Mouse (Mus musculus) neutrophil, adult 5-6 weeks (primary cell): ENCODE results near the gene Sult4a1. TPM values are rescaled to one million over a fixed set of nuclear protein-coding genes. Genes with fewer than 3 reads are reported as not detected.
"Not testable (repeated sequence)": the region's sequence is repeated elsewhere in the genome, so short reads cannot be mapped to it uniquely, and the experiment has no call there.

Experiments used
- ATAC-seq: fragments of 151-379, 151-347 bp; 2 replicates; pipeline ENCODE4 v1.8.0; 2017; ENCODE audit warnings: mild to moderate bottlenecking, moderate TSS enrichment; ENCODE audit not compliant: insufficient number of reproducible peaks, poor library complexity, low FRiP score, severe bottlenecking; ENCODE audit errors: extremely low read depth
- total RNA-seq: library from RNA; stranded (forward); fragments of 200-1000 nt; gene quantifications from 2 replicates; pipeline ENCODE4 v1.2.3, GENCODE M21; 2017

The Sult4a1 gene
- total RNA-seq, 1 experiment from 2014 or later: not detected

DNA sequence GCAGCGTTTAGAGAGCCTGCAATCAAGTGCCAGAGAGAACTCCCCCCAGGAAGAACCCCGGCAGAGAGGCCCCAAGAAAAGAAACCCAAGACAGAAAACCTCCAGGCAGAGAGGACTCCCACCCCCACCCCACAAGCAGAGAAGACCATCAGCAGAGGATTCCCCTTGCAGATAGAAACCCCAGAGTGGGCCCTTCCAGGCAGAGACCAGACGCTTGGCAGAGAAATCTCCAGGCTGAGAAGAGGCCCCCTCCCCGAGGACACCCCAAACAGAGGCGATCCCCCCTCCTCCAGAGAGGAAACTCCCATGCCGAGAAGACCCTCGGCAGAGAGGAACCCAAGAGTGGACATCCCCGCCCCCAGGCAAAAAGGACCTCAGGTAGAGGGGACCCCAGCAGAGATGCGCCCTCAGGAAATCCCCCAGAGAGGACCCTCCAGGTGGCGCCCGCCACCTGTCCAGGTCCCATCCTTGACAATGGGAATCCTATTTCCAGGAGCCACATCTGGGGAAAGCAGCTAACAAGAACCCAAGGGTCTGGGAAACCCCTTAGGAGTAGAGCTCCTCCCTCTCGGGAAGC lies 458 bp upstream of the Sult4a1 start:
- ATAC-seq: no peak

DNA sequence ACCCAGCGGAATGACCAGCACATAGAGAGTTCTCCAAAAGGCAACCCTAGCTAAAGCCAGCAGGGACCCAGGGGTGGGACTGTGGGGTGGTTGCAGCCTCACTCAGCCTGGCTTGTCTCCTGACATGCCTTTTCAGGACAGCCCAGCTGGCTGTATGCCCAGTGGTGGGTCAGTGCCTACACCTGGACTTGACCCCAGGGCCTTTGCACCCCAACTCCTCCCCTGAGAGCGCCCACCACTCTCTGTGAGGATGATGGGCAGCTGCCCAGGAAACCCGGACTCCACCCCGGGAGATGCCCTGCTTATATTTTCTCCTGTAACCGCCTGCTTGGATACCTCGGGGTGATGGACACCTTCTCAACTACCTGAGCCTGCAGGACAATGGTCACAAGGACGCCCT lies 928 bp downstream of the Sult4a1 start:
- no peak for ATAC-seq

DNA sequence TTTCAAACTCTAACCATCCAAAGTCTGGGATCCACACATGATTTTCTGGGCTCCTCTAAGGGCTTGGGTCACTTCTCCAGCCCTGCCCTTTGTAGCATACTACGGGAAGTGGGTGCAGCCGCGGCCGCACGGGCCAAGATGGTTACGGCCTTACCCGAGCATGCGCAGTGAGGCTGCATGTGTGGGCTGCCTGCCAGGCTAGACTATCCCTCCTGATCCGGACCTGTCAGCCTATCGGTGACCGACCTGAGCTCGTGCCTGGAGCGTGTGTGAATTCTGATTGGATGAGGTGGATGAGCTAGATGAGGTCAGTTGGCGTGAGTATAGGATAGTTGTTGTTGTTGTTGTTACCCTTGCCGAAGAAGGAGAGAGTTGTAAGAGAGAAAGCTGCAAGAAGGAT lies 8.0 kb downstream of the Sult4a1 start:
- not testable (repeated sequence) for ATAC-seq

DNA sequence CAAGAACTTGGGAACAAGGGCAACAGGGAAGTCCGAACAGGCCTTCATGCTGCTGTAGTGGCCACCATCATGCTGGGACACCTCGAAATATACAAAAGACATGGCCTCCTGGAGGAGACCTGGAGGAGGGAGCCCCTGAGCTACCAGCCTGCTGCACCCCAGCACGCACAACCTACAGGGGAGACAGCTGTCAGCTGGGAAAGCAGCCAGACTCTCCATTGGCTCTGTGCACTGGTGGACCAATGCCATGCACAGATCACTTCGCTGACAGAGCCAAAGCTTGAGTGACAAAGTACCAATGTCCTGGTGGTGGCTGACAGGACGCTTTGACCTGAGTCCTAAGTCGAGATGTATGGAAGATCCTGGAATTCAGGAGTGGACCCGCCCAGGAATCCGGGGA lies 9.5 kb downstream of the Sult4a1 start:
- no peak for ATAC-seq

DNA sequence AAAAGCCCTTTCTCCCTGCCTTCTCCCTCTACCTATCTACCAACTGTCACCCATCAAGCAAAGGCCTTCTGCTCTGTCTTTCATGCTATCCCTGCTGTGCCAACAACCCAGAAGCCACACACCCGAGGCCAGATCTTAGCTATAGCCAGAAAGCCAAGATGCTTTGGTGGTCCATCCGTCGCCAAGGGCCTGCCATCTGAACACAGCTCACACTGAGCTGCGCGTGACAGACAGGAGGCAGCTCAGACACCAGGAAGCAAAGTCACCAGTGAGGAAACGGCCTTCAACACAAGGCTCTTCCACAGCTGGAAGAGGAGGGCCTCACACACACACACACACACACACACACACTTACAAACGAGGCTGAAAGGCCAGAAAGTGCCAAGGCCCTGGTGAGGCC lies 10.6 kb downstream of the Sult4a1 start:
- ATAC-seq: no peak

DNA sequence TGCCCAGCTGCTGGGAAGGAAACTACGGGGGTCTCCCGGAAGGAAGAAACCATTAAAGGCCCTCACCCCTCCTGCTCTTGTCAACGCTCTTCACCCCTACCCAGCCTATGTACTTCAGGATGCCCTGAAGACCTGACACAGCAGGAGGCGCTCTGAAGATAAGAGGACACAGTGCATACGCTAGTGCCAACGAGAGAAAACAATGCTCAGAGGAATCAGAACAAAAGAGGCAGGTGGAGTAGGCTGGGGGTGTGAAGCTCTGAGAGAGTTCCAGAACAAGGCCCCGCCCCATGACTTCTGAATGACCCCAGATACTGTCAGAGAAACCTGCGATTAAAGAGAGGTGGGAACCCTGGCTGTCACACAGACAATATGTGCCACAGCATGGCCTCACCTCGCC lies 18.8 kb downstream of the Sult4a1 start:
- ATAC-seq: no peak

DNA sequence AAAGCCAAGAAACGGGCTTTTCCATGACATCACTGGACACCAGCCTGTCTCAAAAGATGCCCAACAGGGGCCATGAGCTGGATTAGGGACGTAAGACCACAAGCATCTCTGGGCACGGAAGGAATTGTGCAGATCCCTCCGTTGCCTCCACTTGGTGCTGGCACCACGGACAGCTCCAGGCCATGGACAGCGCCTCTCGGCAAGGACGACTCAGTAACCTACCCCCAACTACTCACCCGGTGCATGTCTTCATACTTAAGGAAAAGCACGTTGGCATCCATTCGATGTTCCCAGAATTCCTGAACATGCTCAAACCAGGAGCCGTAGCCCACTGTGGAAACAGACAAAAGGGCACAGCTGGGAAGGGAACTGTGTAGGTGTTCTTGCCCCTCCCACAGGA lies 19.2 kb downstream of the Sult4a1 start:
- ATAC-seq: no peak

DNA sequence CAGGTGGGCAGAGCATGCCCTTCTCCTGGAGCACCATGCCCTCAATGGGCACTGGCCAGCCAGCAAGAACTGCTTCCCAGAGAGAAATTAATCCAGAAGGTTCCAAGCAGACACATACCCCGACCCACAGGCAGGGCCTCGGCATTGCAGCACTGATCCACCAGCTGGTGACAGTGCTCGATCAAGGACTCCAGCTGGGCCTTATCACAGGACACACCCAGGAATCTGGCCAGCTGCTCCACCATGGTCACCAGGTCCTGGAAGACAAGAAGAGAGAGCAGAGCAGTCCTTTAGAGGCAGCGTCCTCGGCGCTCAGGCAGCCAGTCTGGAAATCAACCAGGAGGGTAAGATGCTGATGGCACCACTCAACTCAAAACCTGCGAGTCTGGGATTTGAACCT lies 25.5 kb downstream of the Sult4a1 start:
- no peak for ATAC-seq

DNA sequence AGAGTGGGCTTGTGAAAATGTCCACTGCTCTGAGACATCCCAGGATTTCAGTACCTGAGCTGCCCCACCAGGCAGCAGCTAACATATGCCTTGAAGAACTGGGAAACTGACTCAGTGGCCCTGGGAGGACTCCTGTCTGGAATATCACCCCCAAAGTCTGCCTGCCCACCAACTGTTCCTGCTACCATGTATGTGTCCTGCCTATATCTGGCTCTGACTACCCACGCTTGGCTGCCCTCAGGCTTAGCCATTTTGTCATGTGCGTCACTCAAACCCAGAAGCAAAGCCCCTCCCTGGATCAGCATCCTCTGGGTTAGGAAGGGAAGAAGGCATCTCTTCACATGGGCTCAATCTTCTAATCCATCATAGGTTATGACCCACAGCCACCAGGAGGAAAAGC lies 26.0 kb downstream of the Sult4a1 start:
- no peak for ATAC-seq

DNA sequence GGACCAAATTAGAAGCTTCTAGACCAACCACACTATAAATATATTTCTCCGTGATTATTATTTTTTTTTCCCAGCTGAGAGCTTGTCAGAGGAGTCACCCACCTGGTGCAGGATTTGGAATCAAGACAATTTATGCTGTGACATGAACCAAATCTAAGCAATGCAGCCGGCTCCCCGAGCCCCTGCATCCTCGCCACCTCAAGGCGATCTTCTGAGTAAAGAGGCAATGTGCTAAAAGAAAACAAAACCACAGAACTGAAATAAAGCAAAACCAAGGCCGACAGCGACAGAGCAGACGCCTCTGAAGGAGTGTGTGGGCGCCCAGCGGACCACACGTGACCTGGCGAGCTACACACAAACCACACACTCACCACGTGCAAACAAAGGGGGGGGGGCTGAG lies 26.9 kb downstream of the Sult4a1 start:
- no peak for ATAC-seq

DNA sequence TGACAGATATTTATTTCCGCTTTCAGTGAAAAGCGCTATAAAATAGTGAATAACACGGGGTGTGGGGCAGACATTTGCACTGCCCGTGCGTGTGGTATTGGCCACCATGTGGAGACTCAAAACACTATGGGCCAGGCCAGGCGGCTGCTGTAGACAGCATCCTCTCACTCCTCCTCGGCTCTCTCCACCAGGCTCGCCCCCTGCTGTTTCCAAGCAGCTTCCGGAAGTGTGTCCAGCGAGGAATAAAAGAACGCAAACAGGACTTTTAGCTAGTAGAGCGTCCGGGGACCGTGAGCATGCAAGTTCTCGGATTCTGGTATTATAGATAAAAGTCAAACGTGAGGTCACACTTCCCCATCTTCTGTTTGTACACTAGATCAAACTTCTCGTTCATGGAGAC lies 28.4 kb downstream of the Sult4a1 start:
- no peak for ATAC-seq

DNA sequence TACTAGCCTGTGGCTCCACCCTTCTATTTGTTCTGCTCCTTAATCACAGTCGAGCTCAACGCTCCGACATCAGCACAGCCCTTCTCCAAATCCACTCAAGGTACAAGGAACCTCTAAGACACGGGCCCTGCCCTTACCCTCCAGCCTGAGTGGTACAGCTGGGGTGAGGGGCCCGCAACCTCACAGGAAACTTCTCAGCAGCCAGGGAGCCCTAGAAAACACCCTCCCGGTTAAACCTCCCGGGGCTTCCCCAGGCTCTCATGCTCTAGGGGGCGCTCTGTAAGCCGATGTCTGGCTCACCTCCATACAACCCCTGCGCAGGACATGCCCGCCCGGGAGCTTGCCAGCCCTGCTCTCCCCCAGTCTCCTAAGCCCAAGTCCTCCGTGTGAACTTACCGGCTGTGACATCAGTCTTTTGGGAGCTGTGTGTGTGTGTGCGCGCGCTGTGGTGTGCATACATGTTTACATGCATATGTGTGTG lies 30.8 kb downstream of the Sult4a1 start:
- no peak for ATAC-seq

DNA sequence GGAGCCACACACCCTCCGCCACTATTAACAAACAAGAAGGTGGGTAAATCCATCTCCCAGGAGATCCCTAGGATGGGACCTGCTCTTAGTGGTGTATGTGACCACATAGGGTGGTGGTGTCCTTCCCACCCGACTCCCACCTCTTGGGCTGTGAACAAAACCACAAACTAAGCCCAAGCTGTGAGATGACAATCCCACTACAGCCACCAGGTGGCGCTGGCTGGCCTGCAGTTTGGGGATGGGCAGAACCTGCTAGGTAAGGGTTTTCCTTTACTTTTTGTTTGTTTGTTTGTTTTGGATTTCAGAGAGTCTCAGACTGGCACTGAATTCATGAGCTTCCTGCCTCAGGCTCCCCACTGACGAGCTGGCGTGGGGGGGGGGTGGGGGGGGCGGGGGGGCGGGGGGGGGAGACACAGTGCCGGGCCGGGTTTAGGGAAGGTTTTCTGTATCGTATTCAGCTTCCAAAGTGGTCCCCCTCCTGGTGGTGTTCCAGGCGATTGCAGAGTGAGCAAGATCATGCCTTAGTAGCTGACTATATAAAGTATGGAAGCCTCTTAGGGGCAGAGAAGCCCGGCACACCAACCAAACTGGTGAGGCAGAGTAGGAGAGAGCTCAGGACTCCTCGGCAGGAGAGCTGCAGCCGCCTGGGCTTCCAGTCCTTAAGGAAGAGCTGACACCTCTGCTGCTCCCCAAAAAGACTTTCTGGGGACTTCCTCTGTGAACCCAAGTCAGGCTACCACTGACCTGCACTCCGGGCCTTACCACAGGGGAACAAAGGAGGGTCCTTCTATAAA lies 31.4 kb downstream of the Sult4a1 start:
- ATAC-seq: no peak

DNA sequence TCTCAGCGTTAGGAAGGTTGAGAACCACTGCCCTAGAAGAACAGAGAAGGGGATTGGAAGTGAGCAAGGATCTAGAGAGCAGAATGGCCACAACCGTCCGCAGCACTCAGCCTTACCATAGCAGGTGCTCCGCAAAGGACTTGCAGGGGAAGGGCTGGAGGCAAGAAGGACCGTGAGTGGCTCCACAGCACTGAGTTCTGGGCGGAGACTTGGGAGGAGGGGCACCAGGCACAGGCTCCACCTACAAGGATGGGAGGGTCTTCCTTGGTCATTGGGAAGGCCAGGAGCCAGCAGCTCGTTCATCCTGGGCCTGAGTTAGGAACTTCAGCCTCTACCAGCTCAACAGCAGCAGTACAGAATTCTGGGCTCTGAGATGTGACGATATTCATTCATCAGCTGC lies 32.5 kb downstream of the Sult4a1 start:
- ATAC-seq: no peak

DNA sequence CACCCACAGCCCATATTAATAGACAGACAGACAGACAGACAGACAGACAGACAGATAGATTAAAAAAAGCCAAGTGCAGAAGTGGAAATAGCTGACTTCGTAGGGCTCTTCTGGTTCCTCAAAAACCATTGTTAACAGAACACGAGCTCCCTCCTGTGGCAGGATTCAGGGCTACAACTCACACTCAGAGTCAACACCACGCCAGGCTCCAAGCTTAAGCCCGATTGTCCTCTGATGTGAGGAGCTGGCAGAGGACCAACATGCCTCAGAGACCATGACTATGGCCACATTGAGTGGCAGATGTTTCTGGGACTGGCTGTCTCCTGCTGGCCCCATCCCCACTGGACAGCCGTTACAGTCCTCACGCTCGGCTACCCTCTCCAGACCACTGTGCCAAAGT lies 33.3 kb downstream of the Sult4a1 start:
- no peak for ATAC-seq

DNA sequence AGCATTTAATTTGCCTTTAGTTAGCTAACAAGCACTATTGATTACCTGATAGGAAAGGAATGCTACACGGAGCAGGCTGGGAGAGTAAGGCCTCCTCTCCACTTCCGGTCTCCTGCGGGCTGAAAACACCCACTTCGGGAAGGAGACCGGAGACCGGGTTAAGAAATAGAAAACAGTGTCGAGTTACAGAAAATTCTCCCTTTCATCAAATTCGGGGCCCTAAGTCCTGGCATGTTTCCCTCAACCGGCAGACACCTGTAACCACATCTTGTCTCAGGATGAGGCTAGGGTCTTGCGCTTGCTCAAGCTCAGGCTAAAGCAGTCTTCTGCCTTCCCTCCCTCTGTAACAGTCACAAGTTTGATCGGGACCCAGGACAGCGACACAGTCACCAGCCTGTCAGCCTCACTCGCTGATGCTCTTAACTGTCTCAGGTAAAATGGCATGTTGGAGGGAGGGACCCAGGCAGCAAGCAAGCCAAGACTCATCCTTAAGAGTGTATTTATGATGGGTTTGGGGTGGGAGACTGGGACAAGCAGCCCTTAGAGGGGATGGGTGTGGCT lies 35.4 kb downstream of the Sult4a1 start:
- no peak for ATAC-seq

DNA sequence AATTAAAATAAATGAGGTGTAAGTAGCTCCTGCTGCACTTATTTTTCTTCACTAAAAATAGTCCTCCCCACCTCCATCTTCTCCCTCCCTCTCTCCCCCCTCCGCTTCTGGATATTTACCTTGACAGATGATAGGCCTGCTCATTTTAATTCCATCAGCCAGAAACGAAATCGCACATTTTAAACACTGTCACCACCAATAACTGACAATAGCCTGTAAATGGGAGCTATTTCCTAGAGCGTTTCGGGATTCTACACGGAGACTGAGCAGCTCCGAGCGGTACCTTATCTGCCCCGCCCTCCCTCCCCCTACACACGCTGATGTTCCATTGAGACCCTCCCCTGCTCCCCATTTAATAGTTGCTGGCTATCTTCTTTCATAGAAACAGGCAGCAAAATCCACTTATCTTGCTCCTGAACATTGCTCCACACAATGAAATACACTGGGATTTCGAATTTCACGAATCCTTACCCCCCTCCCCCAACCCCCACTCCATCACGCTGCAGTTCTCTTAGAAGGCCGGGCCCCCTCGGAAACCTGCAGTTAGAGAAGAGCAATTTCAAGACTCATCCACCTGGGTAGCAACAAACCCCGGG lies 36.0 kb downstream of the Sult4a1 start:
- ATAC-seq: no peak

DNA sequence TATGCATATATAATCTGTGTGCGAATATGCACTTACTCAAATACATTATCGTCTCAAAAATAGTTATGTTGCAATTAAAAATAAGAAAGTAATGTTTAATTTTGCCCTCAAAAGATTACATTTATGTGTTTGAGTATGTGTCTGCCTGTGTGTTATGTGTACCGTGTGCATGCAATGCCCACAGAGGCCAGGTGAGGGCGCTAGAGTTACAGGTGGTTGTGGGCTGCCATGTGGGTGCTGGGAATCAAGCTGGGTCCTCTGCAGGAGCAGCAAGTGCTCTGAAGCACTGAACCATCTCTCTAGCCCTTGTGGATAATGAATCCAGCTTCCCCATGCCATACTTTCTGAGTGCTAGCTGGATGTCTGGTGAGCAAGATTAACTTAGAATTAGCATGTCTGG lies 39.9 kb downstream of the Sult4a1 start:
- no peak for ATAC-seq

DNA sequence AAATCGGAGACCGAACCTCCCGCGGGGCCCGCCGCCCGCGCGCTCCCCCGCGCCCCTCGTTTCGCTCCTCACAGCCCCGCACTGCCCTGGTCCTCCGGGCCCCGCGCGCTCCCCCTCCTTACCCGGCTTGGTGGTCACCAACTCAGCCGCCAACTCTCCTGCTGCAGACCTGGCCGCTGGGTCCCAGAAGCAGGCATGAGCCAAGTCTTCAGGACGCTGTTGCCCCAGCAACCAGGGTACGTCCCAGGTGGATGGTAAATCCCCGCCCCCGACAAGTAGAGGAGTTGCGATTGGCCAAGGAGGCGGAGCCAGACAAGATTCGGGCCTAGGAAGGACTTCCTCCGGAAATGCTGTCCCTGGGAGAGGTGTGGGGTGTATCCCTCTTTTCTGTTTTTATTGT lies 40.4 kb downstream of the Sult4a1 start, which contains the start of gene Efcab6:
Gene Efcab6, minus strand, starts transcription at position 240 of the 400 bp plus-strand sequence.
- no peak for ATAC-seq

DNA sequence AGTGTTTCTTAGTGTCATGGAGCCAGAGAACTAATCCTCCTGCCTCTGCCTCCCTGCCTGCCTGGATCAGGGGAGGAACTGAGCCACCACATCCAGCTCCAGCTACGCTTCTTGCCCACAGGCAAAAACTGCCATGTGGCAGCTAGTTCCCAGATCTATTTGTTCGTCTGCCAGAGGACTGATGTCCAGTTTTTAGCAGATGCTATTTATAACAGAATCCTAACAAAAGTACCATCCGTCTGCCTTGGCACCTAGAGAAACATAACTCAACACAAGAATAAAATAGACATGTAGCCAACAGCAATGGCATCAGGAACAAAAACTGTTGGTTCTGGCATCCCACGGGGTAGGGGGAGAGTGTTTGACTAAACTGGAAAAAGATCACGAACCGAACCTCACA lies 46.7 kb downstream of the Sult4a1 start:
- ATAC-seq: no peak
